Mouse (Mus musculus) embryonic facial prominence, embryonic 11.5 days (tissue): ENCODE measurements around the gene Ttc39b. TPM values are rescaled to one million over a fixed set of nuclear protein-coding genes. Genes with fewer than 3 reads are reported as not detected.
A peak's percentile ranks its signal among the peaks of the same experiment; 100 is the strongest.

Experiments used
- ATAC-seq: fragments of 200-750 bp; cut with Nextera tagmentation; replicated peaks from 2 replicates; pipeline ENCODE4 v1.8.0; 2017; ENCODE audit warnings: low read depth; ENCODE audit not compliant: insufficient number of reproducible peaks, low FRiP score, low TSS enrichment
- DNase-seq: peaks from one replicate; pipeline ENCODE4 v3.0.0-alpha.2; 2015; ENCODE audit warnings: low spot score
- H3K27ac ChIP-seq: fragments of 300-500 bp; sonication (generic); replicated peaks from 2 replicates; pipeline ENCODE4 v1.5.1; 2014; ENCODE audit warnings: mild to moderate bottlenecking, low read depth, low read length, control low read depth
- H3K27me3 ChIP-seq: fragments of 300-500 bp; sonication (generic); 2 replicates; pipeline ENCODE4 v1.6.1; 2014; ENCODE audit warnings: mild to moderate bottlenecking, low read length, moderate library complexity, mixed read lengths; ENCODE audit not compliant: control insufficient read depth, insufficient read depth
- H3K36me3 ChIP-seq: fragments of 300-500 bp; sonication (generic); replicated peaks from 2 replicates; pipeline ENCODE4 v1.6.1; 2014; ENCODE audit warnings: low read depth, mild to moderate bottlenecking, low read length, moderate library complexity, mixed read lengths; ENCODE audit not compliant: control insufficient read depth, insufficient read depth
- H3K4me1 ChIP-seq: fragments of 300-500 bp; sonication (generic); 2 replicates; pipeline ENCODE4 v1.6.1; 2014; ENCODE audit warnings: low read length, mixed read lengths; ENCODE audit not compliant: control insufficient read depth, insufficient read depth
- H3K4me2 ChIP-seq: fragments of 300-500 bp; sonication (generic); 2 replicates; pipeline ENCODE4 v1.6.1; 2014; ENCODE audit warnings: low read depth, mild to moderate bottlenecking, control low read depth, low read length, moderate library complexity
- H3K4me3 ChIP-seq: fragments of 300-500 bp; sonication (generic); 2 replicates; pipeline ENCODE4 v1.5.1; 2014; ENCODE audit warnings: low read depth, low read length, control low read depth
- H3K9ac ChIP-seq: fragments of 300-500 bp; sonication (generic); replicated peaks from 2 replicates; pipeline ENCODE4 v1.6.1; 2014; ENCODE audit warnings: mild to moderate bottlenecking, control low read depth, low read length
- H3K9me3 ChIP-seq: fragments of 300-500 bp; sonication (generic); replicated peaks from 2 replicates; pipeline ENCODE4 v1.6.1; 2016; ENCODE audit warnings: mild to moderate bottlenecking, low read length, inconsistent platforms, mixed read lengths; ENCODE audit not compliant: control insufficient read depth
- WGBS: fragments of 180-500 bp; shearing (Covaris S2); extraction: QIAGEN DNeasy Blood & Tissue Kit; methylation state at CpG from one replicate; pipeline ENCODE4 v1.1.7; 2014; 5-methylcytosine and 5-hydroxymethylcytosine counted together
- polyA plus RNA-seq: library from polyadenylated mRNA; unstranded; fragments of >200 nt; fragmentation: Nextera tagmentation; extraction: Ambion mirVana; gene quantifications from 2 replicates; pipeline ENCODE4 v1.2.1, GENCODE M21; 2014

Ttc39b gene
- polyA plus RNA-seq, 1 experiment from 2014 or later: 3.1 TPM

DNA sequence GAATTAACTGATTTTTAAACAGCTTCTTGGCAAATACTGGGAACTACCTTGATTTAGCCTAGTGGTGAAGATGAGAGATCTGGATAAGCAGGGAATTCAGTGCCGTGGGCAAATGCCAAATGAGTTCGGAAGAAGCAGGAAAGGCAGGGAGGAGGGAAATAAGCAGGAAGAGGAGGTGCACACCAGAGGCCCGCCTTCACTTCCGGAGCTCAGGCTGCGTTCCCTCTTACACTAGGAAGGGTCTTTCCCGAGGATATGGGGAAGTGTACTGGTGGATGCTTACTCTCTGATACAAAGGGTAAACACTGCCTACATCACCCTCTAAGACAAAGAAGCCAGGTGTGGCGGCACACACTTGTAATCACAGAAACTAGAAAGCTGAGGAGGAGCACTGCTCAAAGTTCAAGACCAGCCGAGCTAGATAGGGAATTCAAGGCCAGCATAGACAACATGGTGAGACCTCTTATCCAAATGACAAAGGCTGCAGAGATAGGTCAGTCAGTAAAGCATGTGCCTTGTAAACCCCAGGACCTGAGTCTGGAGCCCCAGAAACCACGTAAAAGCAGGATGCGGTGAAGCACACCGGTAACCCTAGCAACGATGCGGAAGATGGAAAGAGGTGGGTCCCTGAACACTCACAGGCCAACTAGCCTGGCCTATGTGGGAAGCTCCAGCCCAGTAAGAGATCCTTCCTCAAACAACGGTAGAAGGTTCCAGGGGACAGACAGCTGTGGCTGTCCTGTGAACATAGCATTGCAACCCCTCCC, 57.9 kb downstream of the Ttc39b start:
- Histone ChIP-seq H3K27me3 (no peaks in the 10 kb centered on the region), H3K9ac (no peak overlapping the region), H3K9me3 (no peaks in the 10 kb centered on the region), H3K4me3 (no peak overlapping the region), H3K36me3 (no peaks in the 10 kb centered on the region), H3K4me2 (no peak overlapping the region), H3K27ac (no peak overlapping the region), H3K4me1 (no peaks in the 10 kb centered on the region)
- ATAC-seq: no peak
- WGBS: 83% methylated on average over 14 of the region's 14 CpGs
- DNase-seq: no peak

DNA sequence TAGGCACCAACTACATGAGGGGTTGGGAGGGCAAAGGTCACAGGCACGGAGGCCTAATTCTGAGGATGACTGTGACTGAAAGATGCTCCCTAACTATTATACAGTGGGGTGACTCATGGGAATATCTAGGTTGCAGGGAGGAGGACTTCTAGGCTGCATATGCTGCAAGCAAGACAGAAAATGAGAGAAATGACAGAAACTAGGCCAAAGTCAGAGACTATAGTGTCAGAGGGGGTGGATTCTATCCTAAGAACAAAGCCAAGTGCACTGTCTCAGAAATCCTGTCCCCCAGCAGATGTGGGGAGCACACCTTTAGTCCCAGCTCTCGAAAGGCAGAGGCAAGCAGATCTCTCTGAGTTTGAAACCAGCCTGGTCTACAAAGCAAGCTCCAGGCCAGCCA, 59.2 kb downstream of the Ttc39b start:
- ATAC-seq: no peak
- WGBS: 92% methylated on average over 2 of the region's 2 CpGs

DNA sequence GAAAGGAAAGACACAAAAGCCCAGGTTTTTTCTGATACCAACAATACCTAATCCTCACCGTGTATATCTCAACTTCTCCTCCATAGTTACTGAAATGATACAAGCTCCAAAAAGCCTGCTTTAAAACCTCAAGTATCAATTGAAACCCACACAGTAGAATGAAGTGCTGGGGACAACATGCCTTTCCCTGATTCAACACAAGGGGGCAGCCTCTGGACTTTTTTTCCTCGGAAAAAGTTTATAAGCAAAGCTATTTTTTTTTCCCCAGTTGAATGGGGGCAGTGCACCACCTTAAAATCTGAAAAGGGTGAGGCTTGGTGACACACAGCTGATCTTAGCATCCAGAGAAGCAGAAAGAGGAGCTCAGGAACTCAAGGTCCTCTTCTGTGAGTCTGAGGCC, 62.1 kb downstream of the Ttc39b start:
- 15% methylated on average over 2 of the region's 2 CpGs for WGBS
- Histone ChIP-seq H3K4me1 (no peaks in the 10 kb centered on the region), H3K27ac (no peak overlapping the region), H3K4me3 (no peak overlapping the region), H3K4me2 (no peak overlapping the region), H3K36me3 (no peaks in the 10 kb centered on the region), H3K27me3 (no peaks in the 10 kb centered on the region), H3K9me3 (no peaks in the 10 kb centered on the region), H3K9ac (no peak overlapping the region)
- DNase-seq (peak; percentile 73), ATAC-seq (no peak)

More for the DNA sequence above, 59.2 kb downstream of the Ttc39b start:
- no peak for DNase-seq
- Histone ChIP-seq H3K9ac (no peak overlapping the region), H3K36me3 (no peaks in the 10 kb centered on the region), H3K27me3 (no peaks in the 10 kb centered on the region), H3K4me3 (no peak overlapping the region), H3K4me1 (no peaks in the 10 kb centered on the region), H3K27ac (no peak overlapping the region), H3K4me2 (no peak overlapping the region), H3K9me3 (no peaks in the 10 kb centered on the region)

DNA sequence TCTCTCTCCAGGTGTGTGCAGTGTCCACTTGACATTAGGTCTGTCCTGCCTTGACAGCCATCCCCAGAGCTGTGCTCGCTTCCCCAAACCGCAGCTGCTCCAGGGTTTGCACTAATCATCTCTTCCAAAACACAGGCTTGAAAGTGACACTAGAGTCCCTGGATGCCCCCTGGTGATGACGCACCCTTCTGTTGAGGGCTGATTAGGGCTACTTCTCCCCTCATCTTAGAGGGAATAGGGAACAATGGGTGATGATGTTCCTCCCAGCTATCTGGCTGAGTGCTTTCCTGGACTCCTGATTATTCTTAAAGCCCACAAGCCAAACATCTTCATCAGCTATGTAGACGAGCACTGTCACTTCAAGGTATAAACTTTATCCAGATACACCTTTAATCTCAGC, 64.4 kb downstream of the Ttc39b start:
- 77% methylated on average over 4 of the region's 4 CpGs for WGBS
- Histone ChIP-seq H3K4me2 (no peak overlapping the region), H3K9ac (no peak overlapping the region), H3K4me1 (no peaks in the 10 kb centered on the region), H3K27ac (no peak overlapping the region), H3K27me3 (no peaks in the 10 kb centered on the region), H3K36me3 (no peaks in the 10 kb centered on the region), H3K4me3 (no peak overlapping the region), H3K9me3 (no peaks in the 10 kb centered on the region)
- ATAC-seq: no peak
- no peak for DNase-seq

DNA sequence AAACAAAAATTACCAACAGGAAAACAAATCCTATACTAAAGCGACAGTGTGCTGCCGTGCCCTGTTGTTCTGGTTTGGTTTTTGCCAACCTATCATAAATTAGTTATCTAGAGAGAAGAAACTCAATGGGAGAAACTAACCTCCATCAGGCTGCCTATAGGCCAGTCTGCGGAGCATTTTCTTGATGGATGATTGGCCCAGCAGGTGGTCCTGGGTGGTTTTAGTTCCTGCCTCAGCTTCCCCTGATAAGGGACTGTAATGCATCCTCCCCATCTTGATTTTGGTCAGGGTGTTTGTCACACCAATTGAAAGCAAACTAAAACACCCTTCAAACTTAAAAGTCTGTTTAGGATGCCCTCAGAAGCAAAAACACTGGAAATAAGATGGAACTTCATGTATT, 65.8 kb downstream of the Ttc39b start:
- no peak overlapping the region for H3K4me2 ChIP-seq
- H3K27me3 ChIP-seq: no peaks in the 10 kb centered on the region
- no peak overlapping the region for H3K27ac ChIP-seq
- ATAC-seq: no peak
- no peaks in the 10 kb centered on the region for H3K36me3 ChIP-seq
- 85% methylated on average over 3 of the region's 3 CpGs for whole genome bisulfite sequencing
- no peak overlapping the region for H3K9ac ChIP-seq
- H3K4me1 ChIP-seq: no peaks in the 10 kb centered on the region
- no peak overlapping the region for H3K4me3 ChIP-seq
- no peak for DNase-seq
- H3K9me3 ChIP-seq: no peaks in the 10 kb centered on the region

DNA sequence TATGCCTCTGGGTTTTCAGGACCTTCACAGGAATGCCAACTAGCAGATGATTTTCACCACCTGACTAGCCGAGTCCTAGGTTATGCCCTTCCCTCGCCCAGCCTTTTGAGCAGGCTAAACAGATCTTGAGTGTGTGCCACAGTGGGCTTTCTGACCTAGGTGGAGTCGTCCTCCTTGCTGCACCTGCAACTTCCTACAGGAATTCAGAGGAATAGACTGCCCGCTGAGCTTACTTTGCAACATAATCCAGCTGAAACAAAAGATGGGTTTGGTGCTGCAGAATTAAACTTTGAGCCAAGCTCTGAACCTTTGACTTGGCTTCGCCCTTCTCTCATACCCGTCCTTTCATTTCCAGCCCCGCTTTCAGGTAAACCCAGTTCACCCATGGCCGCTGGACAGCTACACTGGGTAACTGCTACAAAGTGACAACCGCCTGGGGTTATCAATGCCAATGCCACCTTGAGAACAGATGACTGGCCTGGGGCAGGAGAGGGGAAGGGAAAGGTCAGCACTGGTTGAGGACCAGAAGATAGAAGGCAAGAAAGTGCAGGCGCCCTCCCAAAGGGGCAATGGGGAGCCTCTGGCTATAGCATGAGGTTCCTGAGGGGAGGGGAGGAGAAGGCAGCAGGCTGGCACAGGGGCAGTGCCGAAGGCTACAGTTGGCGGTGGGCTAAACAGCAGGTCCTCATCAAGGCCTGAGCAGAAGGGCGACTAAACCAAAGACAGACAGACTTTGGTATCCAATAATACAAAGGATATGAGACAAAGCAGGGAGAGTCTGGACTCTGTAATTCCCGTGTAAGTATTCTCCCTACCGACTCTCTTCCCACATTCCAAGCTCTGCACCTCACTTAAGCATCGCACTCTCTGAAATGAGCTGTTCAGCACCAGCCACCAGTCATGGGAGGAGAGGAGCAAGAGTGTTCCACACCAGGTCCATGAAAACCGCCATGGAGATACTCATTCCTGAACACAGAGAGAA, 66.5 kb downstream of the Ttc39b start:
- no peak for ATAC-seq
- H3K9me3 ChIP-seq: no peaks in the 10 kb centered on the region
- WGBS: 45% methylated on average over 17 of the region's 17 CpGs

DNA sequence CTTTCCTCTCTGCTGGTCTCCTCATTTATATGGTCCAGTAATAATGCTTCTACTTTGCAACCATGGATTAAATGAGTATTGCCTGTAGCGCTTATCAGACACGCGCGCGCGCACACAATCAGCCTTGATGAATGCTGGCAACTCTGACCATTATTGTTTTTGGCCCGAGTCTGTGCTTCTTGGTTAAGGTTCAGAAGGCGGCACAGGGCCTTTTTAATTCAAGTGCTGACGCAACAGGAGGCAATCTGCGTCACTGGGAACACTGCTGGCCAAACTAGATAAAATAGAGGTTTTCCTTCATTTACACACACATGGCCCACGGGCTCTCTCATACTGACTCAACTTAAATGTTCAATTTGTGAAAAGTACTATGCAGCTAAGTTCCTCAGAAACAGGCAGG, 67.3 kb downstream of the Ttc39b start:
- Histone ChIP-seq H3K27ac (no peak overlapping the region), H3K9me3 (no peaks in the 10 kb centered on the region), H3K9ac (no peak overlapping the region), H3K4me3 (no peak overlapping the region), H3K36me3 (no peaks in the 10 kb centered on the region), H3K4me2 (no peak overlapping the region), H3K4me1 (no peaks in the 10 kb centered on the region), H3K27me3 (no peaks in the 10 kb centered on the region)
- DNase-seq (no peak), ATAC-seq (no peak)
- WGBS: 86% methylated on average over 11 of the region's 11 CpGs

More for the DNA sequence above, 66.5 kb downstream of the Ttc39b start:
- H3K4me1 ChIP-seq: no peaks in the 10 kb centered on the region
- no peaks in the 10 kb centered on the region for H3K27me3 ChIP-seq
- no peaks in the 10 kb centered on the region for H3K36me3 ChIP-seq
- no peak for DNase-seq
- H3K27ac ChIP-seq: no peak overlapping the region
- no peak overlapping the region for H3K9ac ChIP-seq
- no peak overlapping the region for H3K4me2 ChIP-seq
- H3K4me3 ChIP-seq: no peak overlapping the region

DNA sequence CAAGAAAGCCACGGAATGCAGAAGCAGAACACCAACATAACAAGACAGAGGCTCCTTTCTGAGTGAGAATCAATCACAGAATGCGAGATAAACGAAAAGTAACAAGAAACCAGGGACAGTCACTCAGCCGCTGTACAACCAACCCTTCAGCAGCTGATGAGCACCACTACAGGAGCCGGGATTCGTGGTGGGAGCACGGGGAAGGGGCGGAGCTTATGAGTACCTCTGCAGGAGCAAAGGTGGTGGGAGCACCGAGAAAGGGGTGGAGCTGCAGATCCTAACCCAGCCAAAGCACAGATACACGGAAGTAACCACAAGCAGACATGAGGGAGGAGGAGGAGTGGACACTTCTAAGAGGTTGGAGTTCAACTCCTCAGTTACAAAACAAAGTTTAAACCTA, 69.1 kb downstream of the Ttc39b start:
- no peak overlapping the region for H3K27ac ChIP-seq
- DNase-seq (no peak), ATAC-seq (no peak)
- H3K36me3 ChIP-seq: no peaks in the 10 kb centered on the region
- H3K4me3 ChIP-seq: no peak overlapping the region
- no peaks in the 10 kb centered on the region for H3K9me3 ChIP-seq
- no peaks in the 10 kb centered on the region for H3K27me3 ChIP-seq
- 90% methylated on average over 10 of the region's 10 CpGs for WGBS
- H3K4me1 ChIP-seq: no peaks in the 10 kb centered on the region
- no peak overlapping the region for H3K9ac ChIP-seq
- H3K4me2 ChIP-seq: no peak overlapping the region
